Mouse (Mus musculus): ENCODE measurements around the gene Tmc3. TPM values are rescaled to one million over a fixed set of nuclear protein-coding genes. Genes with fewer than 3 reads are reported as not detected.

The Tmc3 gene
- polyA plus RNA-seq, 1 experiment from 2014 or later, result 0.46 TPM

DNA sequence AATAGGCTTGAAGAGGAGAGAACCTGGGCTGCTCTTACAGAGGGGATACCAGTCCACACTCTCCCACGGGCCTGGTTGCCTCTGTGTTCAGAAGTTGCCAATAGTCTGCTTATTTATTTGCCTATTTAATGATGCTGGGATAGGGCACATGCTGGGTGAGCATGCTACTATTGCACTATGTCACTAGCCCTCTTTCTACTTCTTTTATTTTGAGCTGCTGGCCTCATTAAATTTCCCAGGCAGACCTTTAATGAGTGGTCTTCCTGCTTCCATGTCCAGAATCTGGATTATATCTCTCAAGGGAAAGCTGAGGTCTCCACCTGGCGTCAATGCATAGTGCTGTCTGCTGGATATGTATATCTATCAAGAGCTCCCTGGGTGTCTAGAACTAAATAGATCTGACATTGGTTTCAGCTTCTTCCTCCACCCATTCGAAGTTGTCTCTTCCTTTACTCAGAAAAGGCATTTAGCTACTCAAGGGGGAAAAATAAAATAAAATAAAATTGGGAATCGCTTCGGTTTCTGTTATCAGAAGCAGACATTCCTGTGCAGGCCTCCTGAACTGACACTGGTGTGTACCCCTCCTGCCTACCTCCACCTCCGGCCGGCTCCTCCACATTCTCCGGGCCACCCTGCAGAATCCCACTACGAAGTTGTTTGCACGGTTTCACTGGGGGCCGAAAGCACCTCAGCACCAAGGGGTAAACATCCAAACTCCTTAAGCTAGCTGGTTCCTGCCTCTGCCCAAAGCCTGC lies 46.5 kb downstream of the Tmc3 start:
- Histone ChIP-seq H3K36me3 (0 out of 2 replicates have a peak, but pooled peaks cover 2% of the 10 kb centered on the region), H3K9ac (peak overlapping the region; percentile 70), H3K4me1 (peaks cover 27% of the 10 kb centered on the region), H3K27ac (no peak overlapping the region), H3K9me3 (replicated peaks) (no peaks in the 10 kb centered on the region), H3K4me2 (peak overlapping the region; percentile 90), H3K27me3 (replicated peaks) (no peaks in the 10 kb centered on the region), H3K4me3 (peak overlapping the region; percentile 65)
- ATAC-seq, result peak; percentile 71
- WGBS (ENCODE audit: insufficient replicate concordance), result 11% methylated on average over 11 of the region's 11 CpGs

- no peak within 1 kb of the TSS for H3K27ac ChIP-seq
- peak; percentile 98 for ATAC-seq
- WGBS (ENCODE audit: insufficient replicate concordance), result 2% methylated on average over 35 of the region's 35 CpGs
These were observed 47.3 kb downstream of the Tmc3 start, which contains the start of gene Stard5 for GRCm38 (mm10) chr7:83631828-83632681. Gene Stard5 (plus strand): TSS chr7:83631959.

GRCm38 (mm10) chr7:83632682-83633120 lies 48.0 kb downstream of the Tmc3 start:
- WGBS (ENCODE audit: insufficient replicate concordance), result 58% methylated on average over 6 of the region's 6 CpGs
- H3K4me1 ChIP-seq, result peaks cover 27% of the 10 kb centered on the region
- H3K27ac ChIP-seq, result no peak overlapping the region
- peaks cover 16% of the 10 kb centered on the region for H3K36me3 ChIP-seq
- H3K4me3 ChIP-seq, result peak overlapping the region; percentile 65
- H3K27me3 ChIP-seq (replicated peaks), result no peaks in the 10 kb centered on the region
- ATAC-seq, result no peak
- H3K9ac ChIP-seq, result peak overlapping the region; percentile 44; the same call in 1 of the 2 replicates
- H3K9me3 ChIP-seq (replicated peaks), result no peaks in the 10 kb centered on the region
- H3K4me2 ChIP-seq, result peak overlapping the region; percentile 90

More at GRCm38 (mm10) chr7:83631828-83632681, 47.3 kb downstream of the Tmc3 start, which contains the start of gene Stard5:
- Histone ChIP-seq H3K4me1 (peaks cover 27% of the 10 kb centered on the region), H3K9me3 (replicated peaks) (no peaks in the 10 kb centered on the region), H3K36me3 (peaks cover 10% of the 10 kb centered on the region), H3K4me3 (peak within 1 kb of the TSS; percentile 65), H3K27me3 (replicated peaks) (no peaks in the 10 kb centered on the region), H3K4me2 (peak within 1 kb of the TSS; percentile 90), H3K9ac (peak within 1 kb of the TSS; percentile 70)

GRCm38 (mm10) chr7:83633856-83634255 lies 49.1 kb downstream of the Tmc3 start:
- H3K27ac ChIP-seq, result no peak overlapping the region
- peaks cover 27% of the 10 kb centered on the region for H3K4me1 ChIP-seq
- no peak for ATAC-seq

DNA sequence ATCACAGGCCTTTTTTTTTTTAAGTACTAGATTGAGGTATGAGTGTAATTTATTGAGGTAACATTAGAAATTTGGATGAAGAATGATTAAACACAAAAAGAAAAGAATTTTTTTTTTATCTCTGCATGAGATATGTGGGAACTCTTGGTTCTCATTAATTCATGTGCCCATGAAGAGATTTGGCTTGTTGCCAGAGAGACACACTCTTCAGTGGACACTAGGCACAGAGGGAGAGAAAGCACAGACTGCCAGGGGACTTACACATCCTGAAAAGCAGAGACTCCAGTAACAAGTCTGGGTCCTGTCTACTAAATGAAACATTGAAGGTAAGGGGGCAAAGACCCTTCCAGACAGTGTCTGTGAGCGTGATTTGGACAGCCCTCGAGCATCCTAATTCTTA lies 51.0 kb downstream of the Tmc3 start:
- Histone ChIP-seq H3K36me3 (peaks cover 33% of the 10 kb centered on the region), H3K4me3 (no peak overlapping the region)
- 73% methylated on average over 2 of the region's 2 CpGs for WGBS (ENCODE audit: insufficient replicate concordance)

More at GRCm38 (mm10) chr7:83633856-83634255, 49.1 kb downstream of the Tmc3 start:
- Histone ChIP-seq H3K4me2 (no peak overlapping the region), H3K9ac (no peak overlapping the region), H3K27me3 (replicated peaks) (no peaks in the 10 kb centered on the region), H3K9me3 (replicated peaks) (no peaks in the 10 kb centered on the region), H3K4me3 (no peak overlapping the region), H3K36me3 (peaks cover 21% of the 10 kb centered on the region)
- 78% methylated on average over 6 of the region's 6 CpGs for WGBS (ENCODE audit: insufficient replicate concordance)

GRCm38 (mm10) chr7:83636425-83636824 lies 51.7 kb downstream of the Tmc3 start:
- no peaks in the 10 kb centered on the region for H3K27me3 ChIP-seq (replicated peaks)
- H3K27ac ChIP-seq, result no peak overlapping the region
- H3K4me3 ChIP-seq, result no peak overlapping the region
- no peaks in the 10 kb centered on the region for H3K9me3 ChIP-seq (replicated peaks)
- WGBS (ENCODE audit: insufficient replicate concordance), result 81% methylated on average over 8 of the region's 8 CpGs
- H3K4me1 ChIP-seq, result peaks cover 25% of the 10 kb centered on the region
- H3K36me3 ChIP-seq, result peaks cover 34% of the 10 kb centered on the region
- no peak overlapping the region for H3K4me2 ChIP-seq
- ATAC-seq, result no peak
- H3K9ac ChIP-seq, result no peak overlapping the region

More for the DNA sequence above, 51.0 kb downstream of the Tmc3 start:
- Histone ChIP-seq H3K4me1 (peaks cover 32% of the 10 kb centered on the region), H3K27me3 (replicated peaks) (no peaks in the 10 kb centered on the region), H3K9me3 (replicated peaks) (no peaks in the 10 kb centered on the region), H3K27ac (no peak overlapping the region), H3K4me2 (no peak overlapping the region), H3K9ac (no peak overlapping the region)
- ATAC-seq, result no peak

GRCm38 (mm10) chr7:83637781-83638583 lies 53.3 kb downstream of the Tmc3 start:
- ATAC-seq, result no peak
- no peak overlapping the region for H3K4me3 ChIP-seq
- no peak overlapping the region for H3K4me2 ChIP-seq
- no peaks in the 10 kb centered on the region for H3K27me3 ChIP-seq (replicated peaks)
- no peak overlapping the region for H3K27ac ChIP-seq
- H3K36me3 ChIP-seq, result peaks cover 34% of the 10 kb centered on the region
- peaks cover 13% of the 10 kb centered on the region for H3K4me1 ChIP-seq
- no peak overlapping the region for H3K9ac ChIP-seq
- H3K9me3 ChIP-seq (replicated peaks), result no peaks in the 10 kb centered on the region
- WGBS (ENCODE audit: insufficient replicate concordance), result 79% methylated on average over 8 of the region's 8 CpGs

- Histone ChIP-seq H3K27ac (no peak overlapping the region), H3K9me3 (replicated peaks) (no peaks in the 10 kb centered on the region), H3K4me1 (0 out of 2 replicates have a peak, but pooled peaks cover 6% of the 10 kb centered on the region), H3K4me2 (no peak overlapping the region), H3K4me3 (no peak overlapping the region), H3K9ac (no peak overlapping the region), H3K27me3 (replicated peaks) (no peaks in the 10 kb centered on the region), H3K36me3 (peaks cover 40% of the 10 kb centered on the region)
- ATAC-seq, result no peak
- WGBS (ENCODE audit: insufficient replicate concordance), result 68% methylated on average over 3 of the region's 3 CpGs
These were observed 54.4 kb downstream of the Tmc3 start for GRCm38 (mm10) chr7:83639084-83639483.

DNA sequence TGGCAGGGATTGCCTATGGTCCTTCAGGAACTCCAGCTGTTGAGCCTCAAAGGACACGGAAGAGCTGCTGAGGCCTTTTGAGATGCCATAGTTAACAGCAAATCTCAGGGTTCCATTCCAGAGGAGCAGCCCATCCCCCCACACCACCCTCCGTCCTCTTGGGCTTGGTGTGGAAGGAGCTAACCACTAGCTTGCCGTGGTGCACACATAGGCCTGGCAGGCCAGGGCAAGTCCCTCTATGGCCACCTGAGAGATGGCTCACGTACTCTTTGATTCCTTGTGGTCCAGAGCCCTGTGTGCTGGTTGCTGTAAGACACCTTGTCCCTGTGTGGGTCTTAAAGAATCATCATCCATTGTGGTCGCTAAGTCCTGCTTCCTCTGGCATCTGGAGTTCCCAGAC lies 55.9 kb downstream of the Tmc3 start:
- no peak for ATAC-seq
- Histone ChIP-seq H3K36me3 (peaks cover 44% of the 10 kb centered on the region), H3K27ac (no peak overlapping the region), H3K4me3 (no peak overlapping the region), H3K9ac (no peak overlapping the region), H3K27me3 (replicated peaks) (no peaks in the 10 kb centered on the region), H3K9me3 (replicated peaks) (no peaks in the 10 kb centered on the region), H3K4me1 (0 out of 2 replicates have a peak, but pooled peaks cover 6% of the 10 kb centered on the region), H3K4me2 (no peak overlapping the region)
- 72% methylated on average over 5 of the region's 5 CpGs for WGBS (ENCODE audit: insufficient replicate concordance)

GRCm38 (mm10) chr7:83641163-83641562 lies 56.4 kb downstream of the Tmc3 start:
- Histone ChIP-seq H3K36me3 (peaks cover 42% of the 10 kb centered on the region), H3K27ac (no peak overlapping the region), H3K9me3 (replicated peaks) (no peaks in the 10 kb centered on the region), H3K4me2 (no peak overlapping the region), H3K9ac (no peak overlapping the region), H3K4me1 (0 out of 2 replicates have a peak, but pooled peaks cover 6% of the 10 kb centered on the region), H3K27me3 (replicated peaks) (no peaks in the 10 kb centered on the region), H3K4me3 (no peak overlapping the region)
- WGBS (ENCODE audit: insufficient replicate concordance), result 60% methylated on average over 2 of the region's 2 CpGs
- ATAC-seq, result no peak

GRCm38 (mm10) chr7:83643581-83643980 lies 58.9 kb downstream of the Tmc3 start:
- WGBS (ENCODE audit: insufficient replicate concordance), result 85% methylated on average over 6 of the region's 6 CpGs
- Histone ChIP-seq H3K27me3 (replicated peaks) (no peaks in the 10 kb centered on the region), H3K9ac (no peak overlapping the region), H3K9me3 (replicated peaks) (no peaks in the 10 kb centered on the region), H3K4me2 (no peak overlapping the region), H3K4me1 (0 out of 2 replicates have a peak, but pooled peaks cover 6% of the 10 kb centered on the region), H3K36me3 (peaks cover 23% of the 10 kb centered on the region), H3K27ac (no peak overlapping the region), H3K4me3 (no peak overlapping the region)
- no peak for ATAC-seq

All from liver, embryonic 12.5 days (tissue).